Mouse (Mus musculus): ENCODE measurements around the gene Ppcdc.

GRCm38 (mm10) chr9:57420321-57421120 lies 19.4 kb downstream of the Ppcdc start:
- no peak for TF ChIP-seq ZNF384 (IDR thresholded peaks at IDR 0.05; ENCODE audit: low read depth, low read length)
- no peak for TF ChIP-seq HCFC1 (IDR thresholded peaks at IDR 0.05; ENCODE audit: borderline replicate concordance, insufficient read depth, low read length)
- no peak for TF ChIP-seq CHD2 (IDR thresholded peaks at IDR 0.05; ENCODE audit: low read depth, low read length)

Measured in ES-E14 (cell line).